Mouse (Mus musculus) right cerebral cortex, adult 18-20 months (tissue): ENCODE measurements around the gene Hnrnpul1.
A peak's percentile ranks its signal among the peaks of the same experiment; 100 is the strongest.
"Not testable (repeated sequence)": the region's sequence is repeated elsewhere in the genome, so short reads cannot be mapped to it uniquely, and the experiment has no call there.

ENCODE experiments used
- DNase-seq: peaks from one replicate; pipeline ENCODE4 v3.0.0; 2022; ENCODE audit warnings: mixed read lengths

Hnrnpul1 gene

DNA sequence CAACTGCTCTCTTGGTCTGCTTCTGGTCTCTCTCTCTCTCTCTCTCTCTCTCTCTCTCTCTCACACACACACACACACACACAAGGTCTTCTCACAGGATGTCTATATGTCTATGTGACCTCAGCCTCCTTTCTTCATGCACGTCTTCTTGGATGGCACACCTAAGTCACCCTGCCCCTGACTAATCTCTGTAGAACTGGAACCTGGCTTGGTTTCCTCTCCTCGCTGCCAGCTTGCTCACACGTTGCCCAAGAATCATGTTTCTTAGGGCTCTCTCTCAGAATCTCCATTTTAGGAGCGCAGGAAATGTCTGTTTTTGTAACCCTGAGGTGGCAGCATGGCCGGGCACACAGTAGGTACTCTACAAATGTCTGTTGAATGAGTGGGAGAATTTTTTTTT is 25.5 kb upstream of the Hnrnpul1 start:
- DNase-seq, result no peak

DNA sequence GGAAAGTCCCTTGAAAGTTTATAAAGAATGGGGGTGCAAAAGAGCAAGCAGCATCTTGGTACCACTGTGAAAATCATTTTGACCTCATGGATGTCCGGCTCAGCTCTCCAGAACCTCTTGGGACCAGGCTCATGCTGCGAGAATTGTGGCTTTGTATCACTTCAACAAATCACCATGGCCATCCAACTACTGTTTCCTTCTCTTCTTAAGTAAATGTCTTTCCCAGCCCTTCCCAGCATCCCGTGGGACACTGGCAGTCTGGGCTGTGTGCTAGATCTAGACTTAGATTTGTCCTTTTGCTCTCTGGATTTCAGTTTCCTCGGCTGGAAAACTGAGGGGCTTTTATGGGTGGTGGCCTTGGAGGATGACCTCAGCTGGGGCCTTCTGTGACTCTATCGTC is 13.7 kb upstream of the Hnrnpul1 start:
- DNase-seq, result no peak

DNA sequence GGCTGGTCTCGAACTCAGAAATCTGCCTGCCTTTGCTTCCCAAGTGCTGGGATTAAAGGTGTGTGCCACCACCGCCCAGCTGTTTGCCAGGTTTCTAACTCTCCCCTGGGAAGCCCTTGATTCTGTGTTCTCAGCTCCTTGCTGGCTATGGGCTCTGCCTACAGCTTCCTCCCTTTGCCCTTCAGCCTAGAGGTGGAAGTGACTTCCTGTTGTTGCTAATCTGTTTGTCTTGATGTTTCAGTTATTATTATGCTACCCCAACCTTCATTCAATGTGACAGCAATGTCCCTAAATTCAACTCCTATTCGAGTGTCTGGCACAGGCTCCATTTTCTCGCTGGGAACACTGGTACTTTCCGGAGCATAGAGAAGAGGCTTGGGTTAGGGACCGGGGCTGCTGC is 11.6 kb upstream of the Hnrnpul1 start:
- DNase-seq, result no peak

DNA sequence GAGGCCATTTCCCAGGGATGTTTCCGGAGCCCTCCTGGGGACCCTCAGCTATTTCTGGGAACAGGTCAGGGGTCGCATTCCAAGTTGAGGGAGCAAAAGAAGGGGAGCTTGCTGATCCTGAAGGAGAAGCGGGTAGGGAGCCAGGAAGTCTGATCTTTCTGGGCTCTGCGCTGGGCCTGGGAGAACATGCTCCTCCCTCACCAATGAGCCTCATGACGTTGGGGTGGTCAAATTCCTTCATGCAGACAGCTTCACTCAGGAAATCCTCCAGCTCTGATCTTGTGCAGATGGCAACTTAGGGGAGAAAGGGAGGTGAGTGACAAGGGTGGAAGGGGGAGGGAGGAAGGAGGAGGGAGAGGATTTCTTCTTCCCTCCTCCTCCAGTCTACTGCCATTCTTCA is 9.7 kb upstream of the Hnrnpul1 start:
- no peak for DNase-seq

DNA sequence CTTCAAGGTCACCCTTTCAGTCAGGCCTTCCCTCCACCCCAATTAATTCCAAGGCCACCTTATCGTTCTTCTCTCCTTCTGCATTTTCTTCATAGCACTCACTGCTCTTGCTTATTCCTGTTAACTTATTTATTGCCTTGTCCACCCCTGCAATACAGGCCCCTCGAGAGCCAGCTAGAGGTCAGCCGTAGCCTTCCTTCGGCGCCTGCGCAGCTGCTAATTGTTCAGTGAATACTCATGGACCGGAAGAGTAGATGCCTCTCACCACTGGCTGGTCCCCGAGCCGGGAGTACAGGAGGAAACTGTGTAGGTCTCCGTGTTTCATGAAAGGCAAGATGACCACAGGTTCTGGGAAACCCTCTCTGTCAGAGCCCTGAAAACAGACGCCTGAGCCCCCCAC is 9.1 kb upstream of the Hnrnpul1 start:
- no peak for DNase-seq

DNA sequence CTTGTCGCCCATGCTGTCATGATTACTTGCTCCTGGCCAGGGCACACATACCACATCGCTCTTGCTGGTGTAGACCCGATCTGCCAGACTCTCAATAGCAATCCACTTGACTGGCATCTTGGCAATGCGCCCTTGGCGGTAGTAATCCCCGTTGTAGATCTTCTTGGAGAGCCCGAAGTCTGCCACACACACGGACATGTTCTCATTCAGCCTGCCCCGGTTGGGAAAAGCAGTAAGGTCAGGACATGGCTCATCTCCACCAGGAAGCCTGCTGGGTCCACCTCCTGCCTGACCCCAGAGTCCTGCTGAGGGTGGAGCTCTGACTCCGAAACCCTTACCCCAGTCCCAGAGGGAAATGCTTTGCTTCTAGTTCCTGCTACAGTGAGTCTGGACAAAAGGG is 6.8 kb upstream of the Hnrnpul1 start:
- DNase-seq, result no peak

DNA sequence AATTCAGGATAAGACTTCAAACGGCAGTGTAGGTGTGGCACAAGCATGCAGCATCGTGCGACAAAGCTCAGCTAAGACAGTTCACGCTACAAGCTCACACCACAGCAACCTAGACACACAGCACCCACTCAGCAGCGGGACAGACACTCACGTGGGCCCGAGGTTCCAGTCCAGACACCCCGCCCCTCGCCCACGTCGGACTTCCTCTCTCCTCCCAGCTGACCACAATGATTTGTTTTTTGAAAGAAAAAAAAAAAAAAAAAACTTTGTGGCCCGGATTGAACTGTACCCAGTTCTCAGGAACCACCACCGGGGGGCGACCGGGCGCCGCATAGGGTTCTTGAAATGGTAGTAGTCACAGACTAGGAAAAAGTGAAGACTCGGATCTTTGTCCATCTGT is 1.5 kb upstream of the Hnrnpul1 start:
- peak; percentile 86 for DNase-seq

DNA sequence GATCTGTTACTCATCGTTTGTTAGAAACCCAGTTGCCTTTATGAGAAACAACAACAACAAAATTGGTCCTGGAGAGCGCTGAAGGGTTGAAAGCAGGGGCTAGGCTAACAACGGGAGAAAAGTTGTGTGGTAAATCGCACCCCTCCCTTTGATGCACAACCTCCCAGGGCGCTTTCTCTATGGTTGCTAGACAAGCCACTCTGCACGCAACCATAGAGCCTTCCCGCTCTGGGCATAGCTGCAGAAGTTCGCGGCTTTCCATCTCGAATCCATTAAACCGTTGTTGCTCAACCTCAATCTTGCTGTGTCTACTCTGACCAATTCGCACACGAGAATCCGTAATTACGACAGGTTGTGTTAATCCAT is 894 bp upstream of the Hnrnpul1 start:
- peak; percentile 66 for DNase-seq

DNA sequence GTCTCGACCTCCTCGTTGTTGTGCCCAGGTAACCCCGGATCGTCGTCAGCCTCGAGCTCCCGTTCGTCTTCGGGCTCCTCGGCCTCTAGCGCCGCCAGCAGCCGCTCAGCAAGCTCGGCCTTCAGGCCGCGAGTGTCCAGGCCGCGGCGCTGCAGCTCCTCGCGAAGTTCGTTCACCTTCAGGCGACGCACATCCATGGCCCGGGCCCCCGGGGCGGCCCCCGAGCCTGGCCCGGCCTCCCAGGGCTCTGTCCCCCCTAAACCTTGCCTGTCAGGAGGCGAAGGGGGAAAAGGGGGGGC is 169 bp downstream of the Hnrnpul1 start:
- no peak for DNase-seq

DNA sequence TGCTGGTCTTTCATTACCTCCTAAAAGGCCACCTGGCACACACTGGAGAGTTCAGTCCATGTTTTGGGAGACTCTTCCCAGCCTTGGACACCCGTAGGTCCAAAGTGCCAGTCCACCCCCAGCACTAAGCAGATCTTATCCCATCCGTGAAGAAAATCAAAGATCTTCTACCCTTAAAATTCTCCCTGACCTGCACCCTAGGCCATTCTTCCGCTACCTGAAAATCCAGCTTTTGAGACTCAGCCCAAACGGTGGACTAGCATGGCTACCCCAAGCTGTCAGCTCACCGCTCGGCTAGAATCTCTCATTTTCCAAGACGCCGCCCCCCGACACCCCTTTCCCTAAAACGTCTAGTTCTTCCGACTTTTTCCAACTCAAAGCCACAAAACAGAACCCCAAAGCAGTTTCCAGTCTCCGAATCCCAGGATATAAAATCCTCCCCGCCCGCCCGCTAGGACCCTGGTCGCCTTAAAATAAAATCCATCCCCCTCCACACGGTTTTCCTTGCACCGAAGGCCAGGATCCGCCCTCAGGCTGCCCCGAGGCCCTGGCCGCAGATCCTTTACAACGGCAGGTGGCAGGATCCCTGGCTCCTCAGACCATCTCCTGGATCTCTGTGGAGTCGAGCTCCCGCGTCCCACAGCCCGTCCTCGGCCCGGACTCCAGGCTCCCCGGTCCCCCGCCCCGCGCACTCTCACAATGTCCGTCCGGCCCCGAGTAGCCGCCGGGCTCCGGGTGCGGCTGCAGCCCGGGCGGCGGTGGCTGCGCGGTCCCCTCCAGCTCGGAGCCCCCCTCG is 716 bp downstream of the Hnrnpul1 start:
- no peak for DNase-seq

DNA sequence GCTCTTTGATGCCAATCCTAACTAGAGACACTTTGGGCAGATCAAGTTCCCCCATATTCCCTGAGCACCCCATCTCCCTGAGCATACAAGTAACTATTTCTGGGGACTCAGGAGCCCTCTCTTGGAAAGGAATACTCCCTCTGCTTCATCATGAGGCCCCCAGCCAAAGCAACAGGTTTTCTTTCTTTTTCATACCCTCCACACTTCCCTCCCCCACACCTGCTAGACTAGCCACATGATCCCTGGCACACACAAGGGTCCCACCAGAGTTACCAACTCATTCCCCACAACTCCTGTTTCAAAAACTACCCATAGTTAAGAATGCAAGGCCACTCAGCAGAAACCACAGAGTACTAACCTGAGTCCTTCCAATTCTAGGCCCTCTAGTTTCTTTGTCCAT is 1.5 kb downstream of the Hnrnpul1 start:
- no peak for DNase-seq

DNA sequence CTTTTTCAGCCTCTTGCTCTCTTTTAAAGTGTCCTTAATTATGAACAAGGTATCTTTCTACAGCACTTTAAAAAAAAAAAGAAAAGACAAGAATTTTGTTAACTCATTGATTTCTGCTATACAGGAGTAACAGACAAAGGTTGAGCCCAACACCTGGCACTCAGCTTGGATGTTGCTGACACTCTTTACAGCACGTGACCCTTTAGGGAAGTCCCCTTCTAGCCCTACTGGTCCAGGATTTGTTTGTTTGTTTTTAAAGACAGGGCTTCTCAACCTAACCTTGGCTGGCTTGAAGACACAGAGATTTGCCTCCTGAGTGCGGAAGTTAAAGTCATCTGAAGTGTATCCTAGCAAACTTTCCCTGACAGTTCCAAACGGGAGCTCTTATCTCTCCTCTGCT is 7.7 kb downstream of the Hnrnpul1 start:
- no peak for DNase-seq

DNA sequence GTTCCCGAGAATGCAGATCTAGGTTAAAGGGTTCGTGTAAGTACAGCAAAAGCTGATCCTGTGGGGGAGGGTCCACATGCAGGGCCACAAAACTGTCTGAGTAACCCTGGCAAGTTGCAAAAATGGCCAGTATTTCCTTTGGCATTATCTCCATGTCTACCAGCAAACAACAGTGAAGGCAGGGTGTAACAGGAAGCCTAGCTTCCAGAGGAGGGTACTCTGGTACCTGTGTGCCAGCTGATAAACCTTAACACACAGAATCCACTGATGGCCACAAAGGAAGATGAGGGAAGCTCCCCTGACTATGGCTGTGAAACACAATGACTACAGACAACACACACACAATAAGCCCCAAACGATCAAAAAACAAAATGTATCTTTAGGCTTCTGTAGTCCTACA is 16.3 kb downstream of the Hnrnpul1 start:
- DNase-seq, result no peak

DNA sequence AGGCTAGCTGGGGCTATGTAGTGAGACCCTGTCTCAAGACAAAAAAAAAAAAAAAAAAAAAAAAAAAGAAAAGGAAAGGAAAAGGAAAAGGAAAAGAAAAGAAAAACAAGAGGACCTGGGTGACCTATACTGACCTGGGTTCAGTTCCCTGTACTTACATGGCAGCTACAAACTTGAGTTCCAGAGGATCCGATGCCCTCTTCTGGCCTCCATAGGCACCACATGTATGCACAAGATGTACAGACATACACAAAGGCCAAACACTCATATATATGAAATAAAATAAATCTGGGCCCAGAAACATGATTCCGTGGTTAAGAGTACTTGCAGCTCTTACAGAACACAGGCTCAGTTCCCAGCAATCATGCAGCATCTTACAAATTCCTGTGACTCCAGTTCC is 17.6 kb downstream of the Hnrnpul1 start:
- DNase-seq, result no peak

DNA sequence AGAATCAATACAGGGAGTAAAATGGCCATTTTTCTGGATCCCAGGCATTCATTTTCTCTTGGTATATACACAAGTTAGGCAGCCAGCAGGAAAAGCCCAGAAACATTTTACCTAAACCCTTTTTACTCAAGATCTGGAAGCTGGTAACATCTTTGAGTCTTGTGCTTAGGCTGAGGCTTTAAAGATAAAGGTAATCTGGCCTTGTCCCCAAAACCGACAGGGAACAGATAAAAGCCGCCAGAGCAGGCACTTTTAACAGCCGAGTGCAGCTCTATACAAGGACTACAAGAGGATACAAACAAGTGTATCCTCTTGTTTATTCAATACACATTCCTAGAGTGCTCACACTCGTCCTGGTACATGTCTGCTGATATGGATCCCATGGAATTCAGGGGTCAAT is 19.6 kb downstream of the Hnrnpul1 start:
- DNase-seq, result no peak

DNA sequence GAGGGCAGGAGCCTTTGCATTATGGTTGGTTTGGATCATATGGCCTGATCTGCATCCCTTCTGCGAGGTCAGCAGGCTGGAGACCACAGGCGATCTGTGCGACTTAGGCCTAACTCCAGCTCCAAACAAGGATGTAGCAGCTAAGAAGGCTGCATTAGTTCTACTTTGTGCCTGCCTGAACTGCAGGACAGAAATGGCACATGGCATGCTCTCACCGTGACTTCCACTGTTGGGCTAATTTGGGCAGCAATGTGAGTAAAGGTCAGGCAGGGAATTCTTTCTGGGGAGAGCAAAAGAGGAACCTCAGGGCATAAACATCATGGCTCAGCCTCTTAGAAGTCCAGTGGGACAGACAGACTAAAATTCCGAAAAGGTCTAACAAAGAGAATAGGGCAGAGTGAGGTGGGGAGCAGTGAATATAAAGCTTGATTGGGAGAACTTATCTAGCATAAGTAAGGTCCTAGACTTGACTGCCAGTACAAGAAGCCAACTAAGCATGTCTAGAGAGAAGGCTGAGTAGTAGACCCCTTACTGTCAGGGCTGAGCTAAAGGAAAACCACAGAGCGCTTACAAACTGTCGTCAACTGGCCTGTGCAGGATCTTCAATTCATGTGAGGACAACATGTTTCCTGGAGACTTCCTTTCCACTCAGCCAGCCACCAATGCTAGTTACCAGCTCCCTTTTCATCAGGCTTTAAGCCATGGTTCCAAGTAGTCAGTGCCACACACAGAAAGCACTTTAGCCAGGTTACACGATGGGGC is 23.1 kb downstream of the Hnrnpul1 start:
- no peak for DNase-seq

DNA sequence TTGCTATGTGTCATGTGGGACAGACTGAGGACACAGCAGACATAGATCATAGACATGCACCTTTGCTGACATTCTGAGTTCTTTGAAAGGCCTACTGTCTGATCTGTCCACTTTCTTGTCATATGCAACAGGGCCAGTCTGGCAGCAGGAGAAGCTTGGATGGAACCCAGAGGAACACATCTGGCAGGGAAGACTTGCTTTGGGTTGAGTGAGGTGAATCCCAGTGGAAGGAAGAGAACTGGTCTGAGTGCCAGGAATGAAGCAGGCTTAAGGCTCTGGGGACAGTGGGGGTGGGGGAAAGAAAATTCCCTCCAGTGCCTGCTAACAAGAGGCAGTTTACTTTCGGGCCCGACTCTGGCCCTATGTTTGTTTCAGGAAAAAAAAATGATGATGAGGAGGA is 24.7 kb downstream of the Hnrnpul1 start:
- DNase-seq, result no peak

DNA sequence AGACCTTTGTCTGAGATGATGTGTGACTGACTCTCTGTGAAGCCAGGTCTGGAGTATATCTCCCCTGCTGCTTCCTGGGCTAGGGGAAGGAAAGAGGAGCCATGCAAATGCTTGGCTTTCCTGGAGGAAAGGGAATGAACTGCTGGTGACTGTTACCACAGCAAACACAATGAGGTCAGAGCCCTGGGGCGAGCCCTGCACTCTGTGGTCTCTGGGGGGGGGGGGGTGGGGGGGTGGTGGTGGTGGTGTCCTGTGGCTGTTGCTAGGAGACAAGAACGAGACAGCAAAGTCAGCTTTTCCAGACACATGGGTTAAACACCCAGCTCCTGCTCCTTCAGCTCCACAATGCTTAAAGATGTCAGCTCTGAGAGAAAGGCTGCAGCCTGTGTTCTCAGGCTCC is 25.2 kb downstream of the Hnrnpul1 start:
- no peak for DNase-seq

DNA sequence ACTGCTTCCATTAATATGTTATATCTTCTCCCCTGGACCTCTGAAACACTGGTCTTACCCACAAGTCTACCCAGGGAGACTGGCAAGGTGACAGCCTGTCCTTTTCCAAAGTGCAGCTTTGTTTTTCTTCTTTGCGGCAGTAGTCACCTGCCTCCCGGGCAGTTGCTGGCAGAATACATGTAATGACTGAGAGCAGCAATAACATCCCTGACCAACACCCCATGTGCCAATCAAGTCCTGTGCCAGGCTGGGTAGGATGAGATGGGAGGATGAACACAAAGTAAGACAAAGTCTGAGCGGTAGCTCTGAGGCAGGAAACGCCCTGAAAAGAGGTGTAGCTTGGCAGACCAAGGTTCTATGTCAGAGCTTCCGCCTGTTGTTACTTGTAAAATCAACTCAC is 26.8 kb downstream of the Hnrnpul1 start:
- no peak for DNase-seq

DNA sequence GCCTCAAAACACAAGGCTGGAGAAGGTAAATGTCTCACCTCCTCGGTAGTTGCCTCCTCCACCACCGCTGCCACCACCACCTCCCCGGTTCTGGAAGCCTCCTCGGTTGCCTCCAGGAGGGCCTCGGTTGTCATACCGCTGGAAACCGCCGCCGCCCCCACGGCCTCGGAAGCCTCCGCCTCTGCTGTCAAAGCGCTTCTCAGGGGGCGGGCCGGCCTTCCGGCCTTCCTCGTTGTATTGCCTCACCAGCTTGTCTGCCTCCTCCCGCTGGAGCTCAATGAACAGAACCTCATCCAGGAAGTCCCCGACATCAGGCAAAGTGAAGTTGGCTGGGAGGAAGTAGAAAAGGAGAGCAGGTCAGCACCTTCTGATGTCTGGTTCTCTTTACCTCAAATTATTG is 28.7 kb downstream of the Hnrnpul1 start:
- peak; percentile 57 for DNase-seq

DNA sequence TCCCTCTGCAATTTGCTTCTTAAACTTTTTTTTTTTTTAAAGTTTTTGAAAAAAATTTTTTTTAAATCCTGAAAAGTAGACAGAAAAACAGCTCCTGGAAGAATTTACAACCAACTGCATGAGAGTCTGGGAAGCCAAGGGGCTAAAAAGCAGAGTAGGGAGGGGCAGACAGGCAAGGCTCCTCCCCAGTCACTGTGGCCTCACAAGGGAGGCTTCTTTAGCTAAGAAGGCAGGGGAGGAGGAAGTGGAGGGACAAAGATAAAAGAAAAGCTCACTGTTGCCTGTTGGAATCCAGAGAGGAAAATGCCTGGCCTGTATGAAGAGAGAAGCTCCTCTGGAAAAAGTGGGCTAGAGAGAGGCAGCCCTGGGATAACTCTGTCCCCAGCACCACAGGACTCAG is 32.8 kb downstream of the Hnrnpul1 start:
- not testable (repeated sequence) for DNase-seq

DNA sequence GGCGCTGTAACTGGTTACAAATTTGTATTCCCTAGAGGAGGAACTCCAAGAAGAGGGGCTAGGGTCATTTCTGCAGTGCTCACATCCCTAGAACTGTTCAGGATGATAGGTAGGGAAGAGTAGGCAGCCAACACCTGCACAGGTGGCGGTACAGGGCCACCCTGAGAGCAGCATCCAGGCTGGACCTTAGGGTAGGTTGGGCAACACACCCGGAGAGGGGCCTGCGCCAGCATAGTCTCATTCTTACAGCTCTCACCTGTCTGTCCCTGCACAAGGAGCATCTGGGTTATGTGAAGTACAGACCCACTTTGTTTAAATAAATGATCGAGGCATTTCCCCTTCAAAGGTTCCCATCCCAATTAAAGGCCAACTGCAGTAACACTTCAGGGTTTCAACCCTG is 33.8 kb downstream of the Hnrnpul1 start:
- no peak for DNase-seq

DNA sequence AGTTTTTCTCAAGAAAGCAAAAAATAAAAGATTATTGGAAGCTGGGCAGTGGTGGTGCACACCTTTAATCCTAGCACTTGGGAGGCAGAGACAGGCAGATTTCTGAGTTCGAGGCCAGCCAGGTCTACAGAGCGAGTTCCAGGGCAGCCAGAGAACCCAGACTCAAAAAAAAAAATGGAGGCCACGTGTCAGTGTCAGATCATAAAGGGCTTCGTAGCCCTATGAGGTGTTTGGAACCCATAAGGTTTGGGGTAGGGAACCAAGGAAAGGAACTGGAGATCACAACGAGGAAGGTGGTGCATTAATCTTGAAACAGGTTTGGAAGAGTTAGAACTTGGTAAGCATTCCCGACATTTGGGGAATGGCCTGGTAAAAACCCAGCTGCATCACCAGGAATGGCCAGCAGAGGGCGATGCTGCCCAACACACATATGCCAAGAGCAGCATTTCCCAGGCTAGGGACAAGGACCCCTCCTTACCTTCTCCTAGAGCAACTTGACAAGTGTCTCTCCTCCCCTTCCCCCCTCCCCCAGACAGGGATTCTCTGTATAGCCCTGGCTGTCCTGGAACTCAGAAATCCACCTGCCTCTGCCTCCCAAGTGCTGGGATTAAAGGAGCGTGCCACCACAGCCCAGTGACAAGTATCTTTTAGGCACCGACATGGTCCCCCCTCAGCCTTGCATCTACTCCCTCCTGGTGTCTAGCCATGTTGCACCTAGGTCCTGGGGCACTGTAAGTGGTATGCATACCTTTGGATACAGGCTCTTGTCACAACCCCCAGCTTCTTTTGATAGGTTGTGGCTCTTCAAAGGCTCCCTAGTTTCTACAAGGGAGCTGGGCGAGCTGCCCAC is 34.6 kb downstream of the Hnrnpul1 start:
- peak; percentile 70 for DNase-seq
